8 mouse cellular contexts compared by ENCODE assay signal in the genomic region with DNA sequence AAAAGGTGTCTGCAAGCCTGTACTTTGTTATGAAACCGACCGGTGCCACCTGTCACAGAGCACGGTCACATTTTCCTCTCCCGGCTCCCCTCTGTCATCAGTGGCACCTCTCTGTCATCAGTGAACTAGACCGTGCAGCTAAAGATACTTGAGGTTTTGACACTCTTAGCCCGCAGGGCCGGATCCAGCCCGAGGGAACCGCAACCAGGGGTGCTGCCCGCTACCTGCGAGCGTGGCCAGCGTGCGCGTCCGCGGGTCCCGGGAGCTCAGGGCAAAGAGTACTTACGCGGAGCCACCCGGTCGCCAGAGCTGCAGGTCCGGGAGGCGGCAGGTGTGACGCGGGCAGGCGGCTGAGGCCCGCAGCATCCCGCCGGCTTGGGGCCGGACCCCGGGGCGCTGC. TPM values are rescaled to one million over a fixed set of nuclear protein-coding genes. Genes with fewer than 3 reads are reported as not detected.
DNase-seq lines count a peak whose midpoint lies in the region; ATAC-seq and TF ChIP-seq lines count a peak whose summit lies in the region.

No protein-coding gene starts in this region.

- no peak for TF ChIP-seq POLR2A in MEL (IDR thresholded peaks at IDR 0.05; ENCODE audit: control insufficient read depth in 1 of 2, insufficient read depth in 1 of 2, low read depth in 1 of 2, low read length in 2 of 2, poor library complexity in 1 of 2)

- no peak overlapping the region for H3K27ac ChIP-seq in MEL (ENCODE audit: control insufficient read depth, low read depth, low read length)
- peak overlapping the region; percentile 56 for H3K27ac ChIP-seq in embryonic facial prominence, embryonic 11.5 days (replicated peaks; ENCODE audit: low read depth, low read length)
- H3K27ac ChIP-seq in hindbrain, embryonic 10.5 days: peak overlapping the region; percentile 99
- H3K27ac ChIP-seq in midbrain, postnatal 0 days (ENCODE audit: low read depth, low read length): peak overlapping the region; percentile 90

- H3K4me3 ChIP-seq in erythroblast, embryonic 14.5 days (replicated peaks): peak overlapping the region; percentile 92
- peak overlapping the region; percentile 70 to 86 for H3K4me3 ChIP-seq in MEL (ENCODE audit: control insufficient read depth in 1 of 2, insufficient read depth in 1 of 2, low read depth in 2 of 2, low read length in 2 of 2)
- H3K4me3 ChIP-seq in embryonic facial prominence, embryonic 11.5 days (ENCODE audit: low read depth, low read length): peak overlapping the region; percentile 97
- peak overlapping the region; percentile 99 for H3K4me3 ChIP-seq in hindbrain, embryonic 10.5 days
- H3K4me3 ChIP-seq in midbrain, postnatal 0 days (ENCODE audit: low read depth, low read length): peak overlapping the region; percentile 99

- ATAC-seq in erythroblast, adult 5-6 weeks (replicated peaks; ENCODE audit: low FRiP score, poor library complexity, severe bottlenecking): no peak
- ATAC-seq in embryonic facial prominence, embryonic 11.5 days (replicated peaks; ENCODE audit: insufficient number of reproducible peaks, low FRiP score, low TSS enrichment, low read depth): no peak
- no peak for ATAC-seq in midbrain, postnatal 0 days (ENCODE audit: low FRiP score)

- peak; percentile 47 for DNase-seq in MEL (ENCODE audit: low read depth, low spot score)
- peak; percentile 9 for DNase-seq in embryonic facial prominence, embryonic 11.5 days (ENCODE audit: low spot score)
- DNase-seq in hindbrain, embryonic 10.5 days (ENCODE audit: low spot score): peak; percentile 33
- peak; percentile 36 to 37 for DNase-seq in left cerebral cortex, adult 8-10 months (ENCODE audit: low spot score in 2 of 2)
- peak; percentile 5 for DNase-seq in midbrain, postnatal 0 days (ENCODE audit: low spot score)
- DNase-seq in thymus, postnatal 0 days (ENCODE audit: low spot score): peak; percentile 36

- peak overlapping the region; percentile 84 for H3K9ac ChIP-seq in MEL (ENCODE audit: control insufficient read depth, low read depth, low read length, poor library complexity, severe bottlenecking)
- H3K9ac ChIP-seq in embryonic facial prominence, embryonic 11.5 days (replicated peaks; ENCODE audit: low read length): peak overlapping the region; percentile 67
- H3K9ac ChIP-seq in midbrain, postnatal 0 days (replicated peaks; ENCODE audit: low read length, poor library complexity, severe bottlenecking): peak overlapping the region; percentile 77

- H3K4me1 ChIP-seq in erythroblast, embryonic 14.5 days (ENCODE audit: control insufficient read depth): peaks cover 25% of the 10 kb centered on the region
- H3K4me1 ChIP-seq in MEL (ENCODE audit: control insufficient read depth in 1 of 2, insufficient read depth in 2 of 2, low read length in 2 of 2): peaks cover 13 to 16% of the 10 kb centered on the region in 2 experiments
- no peaks in the 10 kb centered on the region; the same call in none of the 2 replicates for H3K4me1 ChIP-seq in embryonic facial prominence, embryonic 11.5 days (ENCODE audit: control insufficient read depth, insufficient read depth, low read length)
- peaks cover 34% of the 10 kb centered on the region for H3K4me1 ChIP-seq in hindbrain, embryonic 10.5 days (replicated peaks)
- H3K4me1 ChIP-seq in midbrain, postnatal 0 days (ENCODE audit: insufficient read depth, low read length): peaks cover 12% of the 10 kb centered on the region; the same call in 1 of the 2 replicates

- no peak for TF ChIP-seq CTCF in MEL (IDR thresholded peaks at IDR 0.05 in 2 of 3, conservative IDR thresholded peaks at IDR 0.05 in 1 of 3; ENCODE audit: control insufficient read depth in 1 of 3, insufficient read depth in 1 of 3, low read depth in 2 of 3, low read length in 3 of 3, poor library complexity in 1 of 3, severe bottlenecking in 1 of 3)
- TF ChIP-seq CTCF in midbrain, postnatal 0 days (IDR thresholded peaks at IDR 0.05): no peak

- WGBS in embryonic facial prominence, embryonic 11.5 days: under 1% methylated on average over 33 of the region's 33 CpGs
- WGBS in hindbrain, embryonic 10.5 days: under 1% methylated on average over 33 of the region's 33 CpGs
- WGBS in midbrain, postnatal 0 days: under 1% methylated on average over 32 of the region's 33 CpGs

- no peak for TF ChIP-seq EP300 in MEL (IDR thresholded peaks at IDR 0.05; ENCODE audit: low read depth in 1 of 2, low read length in 2 of 2)

- H3K36me3 ChIP-seq in erythroblast, embryonic 14.5 days (ENCODE audit: control insufficient read depth): peaks cover 12% of the 10 kb centered on the region
- peaks cover 0 to 28% of the 10 kb centered on the region in 2 experiments; a peak in 3 of 4 replicates for H3K36me3 ChIP-seq in MEL (ENCODE audit: control insufficient read depth in 1 of 2, insufficient read depth in 2 of 2, low read length in 2 of 2)
- no peaks in the 10 kb centered on the region for H3K36me3 ChIP-seq in embryonic facial prominence, embryonic 11.5 days (replicated peaks; ENCODE audit: control insufficient read depth, insufficient read depth, low read depth, low read length)
- H3K36me3 ChIP-seq in hindbrain, embryonic 10.5 days: peaks cover 19% of the 10 kb centered on the region
- H3K36me3 ChIP-seq in midbrain, postnatal 0 days (ENCODE audit: insufficient read depth, low read length): peaks cover 2% of the 10 kb centered on the region; the same call in 1 of the 2 replicates

- H3K4me2 ChIP-seq in embryonic facial prominence, embryonic 11.5 days (ENCODE audit: low read depth, low read length): peak overlapping the region; percentile 99
- H3K4me2 ChIP-seq in midbrain, postnatal 0 days (ENCODE audit: low read depth, low read length, poor library complexity, severe bottlenecking): peak overlapping the region; percentile 73

- no peak for TF ChIP-seq RAD21 in MEL (IDR thresholded peaks at IDR 0.05; ENCODE audit: low read depth, low read length)

- H3K79me2 ChIP-seq in MEL (ENCODE audit: control insufficient read depth, insufficient read depth, low read length, poor library complexity): peaks cover 31% of the 10 kb centered on the region

- H3K27me3 ChIP-seq in erythroblast, embryonic 14.5 days (ENCODE audit: control insufficient read depth): peaks cover 65% of the 10 kb centered on the region
- H3K27me3 ChIP-seq in MEL (ENCODE audit: control insufficient read depth in 1 of 2, insufficient read depth in 2 of 2, low read length in 2 of 2): no peaks in the 10 kb centered on the region
- peaks cover 2% of the 10 kb centered on the region for H3K27me3 ChIP-seq in embryonic facial prominence, embryonic 11.5 days (ENCODE audit: control insufficient read depth, insufficient read depth, low read length)
- H3K27me3 ChIP-seq in hindbrain, embryonic 10.5 days (ENCODE audit: insufficient read depth, poor library complexity, severe bottlenecking): peaks cover 33% of the 10 kb centered on the region
- no peaks in the 10 kb centered on the region for H3K27me3 ChIP-seq in midbrain, postnatal 0 days (ENCODE audit: insufficient read depth, low read length)

- peaks cover 7% of the 10 kb centered on the region; the same call in 1 of the 2 replicates for H3K9me3 ChIP-seq in erythroblast, embryonic 14.5 days (ENCODE audit: control insufficient read depth, low read length)
- no peaks in the 10 kb centered on the region for H3K9me3 ChIP-seq in MEL (replicated peaks; ENCODE audit: insufficient read depth, low read length)
- H3K9me3 ChIP-seq in embryonic facial prominence, embryonic 11.5 days (replicated peaks; ENCODE audit: control insufficient read depth, low read length): no peaks in the 10 kb centered on the region
- H3K9me3 ChIP-seq in hindbrain, embryonic 10.5 days: no peaks in the 10 kb centered on the region
- no peaks in the 10 kb centered on the region for H3K9me3 ChIP-seq in midbrain, postnatal 0 days (ENCODE audit: low read length)

TF ChIP-seq in MEL, 35 proteins besides CTCF, POLR2A, EP300 and RAD21:
- TF ChIP-seq NELFE (IDR thresholded peaks at IDR 0.05; ENCODE audit: low read depth, low read length) (no peak), GATA1 (IDR thresholded peaks at IDR 0.05; ENCODE audit: low read depth, low read length) (no peak), MXI1 (IDR thresholded peaks at IDR 0.05; ENCODE audit: low read depth, low read length) (peak; percentile 33)
TF ChIP-seq in MEL: peak in this region for 1.

RNA-seq across cellular contexts. Expression of gene Ccdc92, which starts 0.8 kb away (rescaled TPM):
- polyA plus RNA-seq in erythroblast, embryonic 14.5 days (2012): 0.10 and 0.12 TPM in 2 replicates
- total RNA-seq in erythroblast, adult 5-6 weeks (2015; ENCODE audit: low replicate concordance): not detected in 2 replicates
- total RNA-seq in erythroblast, adult 5-6 weeks (2017; ENCODE audit: low replicate concordance): not detected in 2 replicates
- 7.6 and 9.2 TPM in 2 replicates for total RNA-seq in MEL (2012; rRNA removed)
- 100 to 1,000 TPM in 1 of 2 experiments, 10 to 100 TPM in 1; 40.3 to 467 TPM for polyA plus RNA-seq in MEL (2012; ENCODE audit: insufficient read depth in 1 of 2, insufficient read length in 2 of 2, low read depth in 1 of 2, low replicate concordance in 2 of 2, missing spikeins in 1 of 2)
- 13.2 and 14.4 TPM in 2 replicates for polyA plus RNA-seq in embryonic facial prominence, embryonic 11.5 days (2014; fragmentation: Nextera tagmentation; extraction: Ambion mirVana)
- 15.0 and 20.3 TPM in 2 replicates for polyA plus RNA-seq in hindbrain, embryonic 10.5 days (2016; fragmentation: Nextera tagmentation; extraction: Ambion mirVana)
- total RNA-seq in left cerebral cortex, adult 8-10 months (2022): 10 to 100 TPM; 75.0 to 79.1 (median 78.1) TPM
- total RNA-seq in midbrain, postnatal 0 days (2014; rRNA removed): 37.1 and 39.9 TPM in 2 replicates
- 50.4 and 57.8 TPM in 2 replicates for polyA plus RNA-seq in midbrain, postnatal 0 days (2015; fragmentation: Nextera tagmentation; extraction: Ambion mirVana)
- 4.8 and 5.2 TPM in 2 replicates for polyA plus RNA-seq in thymus, postnatal 0 days (2015; fragmentation: Nextera tagmentation; extraction: Ambion mirVana)

RNA-seq across cellular contexts. Expression of gene Zfp664, which starts 1.0 kb away (rescaled TPM):
- polyA plus RNA-seq in erythroblast, embryonic 14.5 days (2012): 0.89 and 1.0 TPM in 2 replicates
- 3.3 and 3.8 TPM in 2 replicates for total RNA-seq in erythroblast, adult 5-6 weeks (2015; ENCODE audit: low replicate concordance)
- total RNA-seq in erythroblast, adult 5-6 weeks (2017; ENCODE audit: low replicate concordance): 5.0 and 7.9 TPM in 2 replicates
- 15.9 and 18.6 TPM in 2 replicates for total RNA-seq in MEL (2012; rRNA removed)
- 100 to 1,000 TPM in 1 of 2 experiments, 10 to 100 TPM in 1; 37.7 to 205 TPM for polyA plus RNA-seq in MEL (2012; ENCODE audit: insufficient read depth in 1 of 2, insufficient read length in 2 of 2, low read depth in 1 of 2, low replicate concordance in 2 of 2, missing spikeins in 1 of 2)
- 126 and 140 TPM in 2 replicates for polyA plus RNA-seq in embryonic facial prominence, embryonic 11.5 days (2014; fragmentation: Nextera tagmentation; extraction: Ambion mirVana)
- polyA plus RNA-seq in hindbrain, embryonic 10.5 days (2016; fragmentation: Nextera tagmentation; extraction: Ambion mirVana): 147 and 161 TPM in 2 replicates
- 10 to 100 TPM; 62.0 to 71.7 (median 64.9) TPM for total RNA-seq in left cerebral cortex, adult 8-10 months (2022)
- 29.2 and 44.4 TPM in 2 replicates for total RNA-seq in midbrain, postnatal 0 days (2014; rRNA removed)
- polyA plus RNA-seq in midbrain, postnatal 0 days (2015; fragmentation: Nextera tagmentation; extraction: Ambion mirVana): 50.0 and 50.2 TPM in 2 replicates
- 62.8 and 68.2 TPM in 2 replicates for polyA plus RNA-seq in thymus, postnatal 0 days (2015; fragmentation: Nextera tagmentation; extraction: Ambion mirVana)

Comparison
In these comparisons a context has a peak if more than half of its experiments do, and no peak if none do; other contexts are left out.
1. RNA of gene Zfp664, which starts 1.0 kb away (polyA plus RNA-seq): 37.7 to 205 TPM in MEL, 147 to 161 TPM in hindbrain, embryonic 10.5 days, 126 to 140 TPM in embryonic facial prominence, embryonic 11.5 days, 62.8 to 68.2 TPM in thymus, postnatal 0 days and 50.0 to 50.2 TPM in midbrain, postnatal 0 days; 0.89 to 1.0 TPM in erythroblast, embryonic 14.5 days; every median in the first group is over 10 times any median in the second.
2. Peak in every context shown above with its lines, with median percentiles within 50 percentile points of each other: H3K4me3 ChIP-seq, DNase-seq and H3K9ac ChIP-seq.